Comparison of ENCODE assay signal across 26 mouse cellular contexts in the genomic region with DNA sequence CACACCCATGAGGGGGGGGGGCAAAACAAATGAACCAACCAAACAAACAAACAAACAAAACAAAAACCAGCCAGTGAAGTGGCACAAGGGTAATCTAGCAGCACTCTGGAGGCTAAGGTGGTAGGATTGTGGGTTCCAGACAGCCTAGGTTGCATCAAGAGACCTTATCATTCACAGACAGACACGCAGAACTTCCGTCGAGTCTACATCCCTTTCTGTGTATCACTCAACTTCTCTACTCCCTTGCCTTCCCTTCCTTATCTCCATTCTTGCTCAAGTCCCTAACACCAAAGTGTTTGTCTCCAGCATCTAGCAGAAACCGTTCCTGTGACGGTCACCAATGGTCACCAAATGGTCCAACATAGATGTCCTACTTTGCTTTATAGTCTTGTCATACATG. TPM values are rescaled to one million over a fixed set of nuclear protein-coding genes. Genes with fewer than 3 reads are reported as not detected.
DNase-seq lines count a peak whose midpoint lies in the region; ATAC-seq and TF ChIP-seq lines count a peak whose summit lies in the region.
"Had no signal": no experiment of that assay in that cellular context is flagged by ENCODE, and none has a peak within 500 bp of the region (broad histone marks: within the 10 kb centered on the region; RNA-seq: fewer than 3 reads in every experiment).

No protein-coding gene starts in this region.

- no peak overlapping the region for H3K4me2 ChIP-seq in liver, embryonic 11.5 days
- H3K4me2 ChIP-seq in liver, embryonic 14.5 days (ENCODE audit: low read depth), result no peak overlapping the region
- H3K4me2 ChIP-seq in forebrain, embryonic 14.5 days (ENCODE audit: low read length), result no peak overlapping the region
- H3K4me2 ChIP-seq: forebrain, embryonic 15.5 days; heart, embryonic 15.5 days; hindbrain, embryonic 13.5 days had no signal

- no peaks in the 10 kb centered on the region for H3K36me3 ChIP-seq in liver, embryonic 11.5 days (ENCODE audit: control insufficient read depth, insufficient read depth, low read length)
- no peaks in the 10 kb centered on the region for H3K36me3 ChIP-seq in liver, embryonic 14.5 days (replicated peaks; ENCODE audit: control insufficient read depth, insufficient read depth, low read depth)
- H3K36me3 ChIP-seq in forebrain, embryonic 14.5 days (ENCODE audit: control insufficient read depth, insufficient read depth, low read length), result no peaks in the 10 kb centered on the region
- H3K36me3 ChIP-seq: embryonic facial prominence, embryonic 10.5 days; forebrain, embryonic 10.5 days; forebrain, embryonic 15.5 days; heart, embryonic 10.5 days; heart, embryonic 15.5 days; hindbrain, embryonic 13.5 days had no signal

- 45% methylated on average over 5 of the region's 5 CpGs for WGBS in liver, embryonic 11.5 days
- WGBS in liver, embryonic 14.5 days (ENCODE audit: insufficient replicate concordance), result 30% methylated on average over 5 of the region's 5 CpGs
- 96% methylated on average over 5 of the region's 5 CpGs for WGBS in forebrain, embryonic 14.5 days

- H3K27me3 ChIP-seq in liver, embryonic 11.5 days (replicated peaks; ENCODE audit: control insufficient read depth, insufficient read depth, low read length), result no peaks in the 10 kb centered on the region; the same call in 1 of the 2 replicates
- peaks cover 4% of the 10 kb centered on the region; the same call in 1 of the 2 replicates for H3K27me3 ChIP-seq in liver, embryonic 14.5 days (ENCODE audit: control insufficient read depth, insufficient read depth, low read length)
- no peaks in the 10 kb centered on the region for H3K27me3 ChIP-seq in forebrain, embryonic 14.5 days (replicated peaks; ENCODE audit: control insufficient read depth, insufficient read depth, low read length)
- H3K27me3 ChIP-seq: forebrain, embryonic 15.5 days; heart, embryonic 15.5 days had no signal

- DNase-seq in liver, embryonic 11.5 days (ENCODE audit: low spot score), result no peak
- DNase-seq in liver, result no peak
- DNase-seq in liver, embryonic 14.5 days (ENCODE audit: low read depth in 3 of 3, low spot score in 3 of 3), result peak in 1 of 3 experiments; percentile 24
- DNase-seq in forebrain, embryonic 14.5 days (ENCODE audit: low spot score), result no peak
- no peak for DNase-seq in thymus, postnatal 4 days
- DNase-seq in left cerebral cortex, postnatal 36 days (ENCODE audit: low spot score in 2 of 2), result no peak
- DNase-seq: adrenal gland, postnatal 10 days; cerebellum, adult 11-12 months; cerebellum, adult 9-11 months; cerebellum, postnatal 36 days; gastrocnemius, postnatal 36 days; heart, adult 18-20 months; heart, postnatal 14 days had no signal

- ATAC-seq in liver, embryonic 11.5 days (replicated peaks; ENCODE audit: low FRiP score), result peak; percentile 69
- ATAC-seq in common myeloid progenitor, adult 5-6 weeks (replicated peaks; ENCODE audit: low read depth, poor library complexity, severe bottlenecking), result peak; percentile 82
- ATAC-seq in liver, embryonic 14.5 days (ENCODE audit: insufficient read depth), result peak; percentile 51; the same call in 1 of the 2 replicates
- ATAC-seq in megakaryocyte-erythroid progenitor cell, adult 5-6 weeks (replicated peaks; ENCODE audit: low FRiP score, low TSS enrichment, poor library complexity, severe bottlenecking), result peak; percentile 92
- ATAC-seq in forebrain, embryonic 14.5 days, result no peak
- ATAC-seq: forebrain, embryonic 15.5 days; hindbrain, postnatal 0 days had no signal

- TF ChIP-seq EP300 in liver, embryonic 14.5 days (IDR thresholded peaks at IDR 0.05; ENCODE audit: low read depth), result no peak

- H3K9ac ChIP-seq in liver, embryonic 11.5 days (ENCODE audit: low read depth, low read length), result no peak overlapping the region
- H3K9ac ChIP-seq in liver, embryonic 14.5 days (replicated peaks), result no peak overlapping the region
- H3K9ac ChIP-seq in forebrain, embryonic 14.5 days (ENCODE audit: low read length), result no peak overlapping the region
- H3K9ac ChIP-seq: forebrain, embryonic 15.5 days; heart, embryonic 15.5 days; hindbrain, embryonic 13.5 days had no signal

- H3K4me1 ChIP-seq in liver, embryonic 11.5 days (replicated peaks; ENCODE audit: control insufficient read depth, insufficient read depth, low read length), result peaks cover 2% of the 10 kb centered on the region; the same call in 1 of the 2 replicates
- H3K4me1 ChIP-seq in liver, embryonic 14.5 days (replicated peaks; ENCODE audit: control insufficient read depth in 2 of 2, insufficient read depth in 2 of 2, low read length in 1 of 2), result peaks cover 0 to 3% of the 10 kb centered on the region in 2 experiments; a peak in 1 of 4 replicates
- H3K4me1 ChIP-seq in forebrain, embryonic 14.5 days (ENCODE audit: control insufficient read depth, insufficient read depth, low read length), result no peaks in the 10 kb centered on the region
- H3K4me1 ChIP-seq: embryonic facial prominence, embryonic 10.5 days; forebrain, embryonic 10.5 days; heart, embryonic 10.5 days; hindbrain, embryonic 13.5 days had no signal

- TF ChIP-seq CTCF in liver, embryonic 14.5 days (IDR thresholded peaks at IDR 0.05; ENCODE audit: low read depth), result no peak

- intact Hi-C loops in left cerebral cortex, postnatal 36 days (cut with DNase I), result no loop called here

- H3K9me3 ChIP-seq in liver, embryonic 11.5 days (ENCODE audit: control insufficient read depth, low read length), result no peaks in the 10 kb centered on the region
- H3K9me3 ChIP-seq in liver, embryonic 14.5 days (ENCODE audit: control insufficient read depth, low read length), result no peaks in the 10 kb centered on the region
- H3K9me3 ChIP-seq in forebrain, embryonic 14.5 days (replicated peaks; ENCODE audit: control insufficient read depth, low read length), result no peaks in the 10 kb centered on the region
- H3K9me3 ChIP-seq: embryonic facial prominence, embryonic 10.5 days; forebrain, embryonic 10.5 days; forebrain, embryonic 15.5 days; heart, embryonic 10.5 days; heart, embryonic 15.5 days; hindbrain, embryonic 13.5 days had no signal

- H3K4me3 ChIP-seq in liver, embryonic 11.5 days (ENCODE audit: low read depth, low read length), result no peak overlapping the region
- H3K4me3 ChIP-seq in liver, embryonic 14.5 days (ENCODE audit: insufficient read depth in 1 of 2, low read depth in 2 of 2, low read length in 2 of 2), result no peak overlapping the region
- H3K4me3 ChIP-seq in forebrain, embryonic 14.5 days (ENCODE audit: low read depth, low read length), result no peak overlapping the region
- H3K4me3 ChIP-seq: embryonic facial prominence, embryonic 10.5 days; erythroblast, embryonic 14.5 days; forebrain, embryonic 10.5 days; forebrain, embryonic 15.5 days; heart, embryonic 10.5 days; heart, embryonic 15.5 days; hindbrain, embryonic 13.5 days had no signal

- no peak overlapping the region for H3K27ac ChIP-seq in liver, embryonic 11.5 days (ENCODE audit: low read depth, low read length)
- no peak overlapping the region for H3K27ac ChIP-seq in liver, embryonic 14.5 days
- no peak overlapping the region for H3K27ac ChIP-seq in forebrain, embryonic 14.5 days (ENCODE audit: low read depth, low read length)
- H3K27ac ChIP-seq: embryonic facial prominence, embryonic 10.5 days; forebrain, embryonic 10.5 days; forebrain, embryonic 15.5 days; heart, embryonic 10.5 days; heart, embryonic 15.5 days; hindbrain, embryonic 13.5 days; hindbrain, postnatal 0 days had no signal

RNA-seq across cellular contexts. Expression of gene Slc7a8, which starts 6.5 kb away (rescaled TPM):
- 6.8 and 7.1 TPM in 2 replicates for polyA plus RNA-seq in liver, embryonic 11.5 days (2014; fragmentation: Nextera tagmentation; extraction: Ambion mirVana)
- total RNA-seq in common myeloid progenitor, adult 5-6 weeks (2017), result 4.4 and 5.5 TPM in 2 replicates
- polyA plus RNA-seq in liver, embryonic 14.5 days (2012; rRNA removed), result 3.3 and 3.6 TPM in 2 replicates
- polyA plus RNA-seq in liver, embryonic 14.5 days (2014; fragmentation: Nextera tagmentation; extraction: Ambion mirVana), result 3.7 and 3.9 TPM in 2 replicates
- total RNA-seq in megakaryocyte-erythroid progenitor cell, adult 5-6 weeks (2014; fragmentation: Nextera tagmentation), result 0.13 and 0.37 TPM in 2 replicates
- total RNA-seq in megakaryocyte-erythroid progenitor cell, adult 5-6 weeks (2017), result 0.34 TPM in 1 of 2 replicates, not detected in the other
- polyA plus RNA-seq in forebrain, embryonic 14.5 days (2014; fragmentation: Nextera tagmentation; extraction: Ambion mirVana), result 6.9 and 9.8 TPM in 2 replicates
- 10 to 100 TPM; 54.7 to 64.8 TPM for total RNA-seq in left cerebral cortex, postnatal 36 days (2021)
- polyA plus RNA-seq: C2C12 had no signal

RNA-seq across cellular contexts. Expression of gene Rnf212b, which starts 25.7 kb away (rescaled TPM):
- polyA plus RNA-seq in liver, embryonic 11.5 days (2014; fragmentation: Nextera tagmentation; extraction: Ambion mirVana), result not detected in 2 replicates
- total RNA-seq in common myeloid progenitor, adult 5-6 weeks (2017), result not detected in 2 replicates
- polyA plus RNA-seq in liver, embryonic 14.5 days (2012; rRNA removed), result not detected in 2 replicates
- not detected in 2 replicates for polyA plus RNA-seq in liver, embryonic 14.5 days (2014; fragmentation: Nextera tagmentation; extraction: Ambion mirVana)
- not detected in 2 replicates for total RNA-seq in megakaryocyte-erythroid progenitor cell, adult 5-6 weeks (2014; fragmentation: Nextera tagmentation)
- not detected in 2 replicates for total RNA-seq in megakaryocyte-erythroid progenitor cell, adult 5-6 weeks (2017)
- not detected in 2 replicates for polyA plus RNA-seq in forebrain, embryonic 14.5 days (2014; fragmentation: Nextera tagmentation; extraction: Ambion mirVana)
- not detected for total RNA-seq in left cerebral cortex, postnatal 36 days (2021)
- total RNA-seq: heart, postnatal 14 days; hematopoietic stem cell, adult 5-6 weeks; hindbrain, postnatal 0 days had no signal
- polyA plus RNA-seq: C2C12; embryonic facial prominence, embryonic 10.5 days; embryonic facial prominence, embryonic 14.5 days; erythroblast, embryonic 14.5 days; forebrain, embryonic 10.5 days; forebrain, embryonic 15.5 days; heart, embryonic 10.5 days; heart, embryonic 15.5 days; hindbrain, embryonic 13.5 days; hindbrain, postnatal 0 days had no signal
